Comparison of ENCODE assay signal across 11 mouse cellular contexts in genomic region chr5:32195857-32196609, GRCm38 (mm10). TPM values are rescaled to one million over a fixed set of nuclear protein-coding genes. Genes with fewer than 3 reads are reported as not detected.
A peak's percentile ranks its signal among the peaks of the same experiment; 100 is the strongest.
DNase-seq lines count a peak whose midpoint lies in the region; ATAC-seq and TF ChIP-seq lines count a peak whose summit lies in the region.
"Had no signal": no experiment of that assay in that cellular context is flagged by ENCODE, and none has a peak within 500 bp of the region (broad histone marks: within the 10 kb centered on the region; RNA-seq: fewer than 3 reads in every experiment).

No protein-coding gene starts in this region.

- H3K9ac ChIP-seq in intestine, postnatal 0 days (ENCODE audit: low read depth, low read length) = no peak overlapping the region
- H3K9ac ChIP-seq: hindbrain, embryonic 15.5 days had no signal

- ATAC-seq in intestine, postnatal 0 days = peak; percentile 55
- ATAC-seq: forebrain, embryonic 14.5 days; midbrain, embryonic 16.5 days had no signal

- no peaks in the 10 kb centered on the region for H3K27me3 ChIP-seq in intestine, postnatal 0 days (replicated peaks; ENCODE audit: control insufficient read depth, insufficient read depth, low read length)
- H3K27me3 ChIP-seq: hindbrain, embryonic 15.5 days had no signal

- H3K36me3 ChIP-seq in intestine, postnatal 0 days (ENCODE audit: control insufficient read depth, insufficient read depth) = no peaks in the 10 kb centered on the region
- H3K36me3 ChIP-seq: hindbrain, embryonic 15.5 days had no signal

- 0 out of 2 replicates have a peak overlapping the region, but pooled peaks have one; percentile 9 for H3K4me2 ChIP-seq in intestine, postnatal 0 days (replicated peaks; ENCODE audit: low read depth)
- H3K4me2 ChIP-seq: hindbrain, embryonic 15.5 days had no signal

- no peak overlapping the region for H3K4me3 ChIP-seq in intestine, postnatal 0 days (ENCODE audit: low read depth, low read length)
- H3K4me3 ChIP-seq: hindbrain, embryonic 15.5 days had no signal

- 29% methylated on average over 12 of the region's 12 CpGs for WGBS in intestine, postnatal 0 days

- peak; percentile 54 for TF ChIP-seq CTCF in intestine, postnatal 0 days (IDR thresholded peaks at IDR 0.05; ENCODE audit: low read depth)

- H3K9me3 ChIP-seq in intestine, postnatal 0 days (ENCODE audit: control insufficient read depth) = no peaks in the 10 kb centered on the region
- H3K9me3 ChIP-seq: hindbrain, embryonic 15.5 days had no signal

- H3K27ac ChIP-seq in intestine, postnatal 0 days (ENCODE audit: low read depth, low read length) = peak overlapping the region; percentile 64
- H3K27ac ChIP-seq: hindbrain, embryonic 15.5 days had no signal

- peak; percentile 60 for DNase-seq in 3134 (ENCODE audit: extremely low read depth, insufficient read length, low spot score)
- DNase-seq in 3T3-L1 (ENCODE audit: low read depth, low spot score) = peak; percentile 84
- peak; percentile 52 for DNase-seq in lung, postnatal 10 days
- no peak for DNase-seq in thymus, postnatal 36 days
- DNase-seq in left cerebral cortex, adult 18-20 months (ENCODE audit: low spot score in 2 of 2) = no peak
- DNase-seq in testis, postnatal 14 days (ENCODE audit: low spot score) = no peak

- peaks cover 15% of the 10 kb centered on the region; the same call in 1 of the 2 replicates for H3K4me1 ChIP-seq in intestine, postnatal 0 days (replicated peaks; ENCODE audit: control insufficient read depth, insufficient read depth, low read length)
- H3K4me1 ChIP-seq: hindbrain, embryonic 15.5 days had no signal

RNA-seq across cellular contexts. Expression of gene Plb1, which starts 36.5 kb away (rescaled TPM):
- 0.56 and 0.68 TPM in 2 replicates for polyA plus RNA-seq in intestine, postnatal 0 days (2015; fragmentation: Nextera tagmentation; extraction: Ambion mirVana)
- total RNA-seq in left cerebral cortex, adult 18-20 months (2021) = under 1 TPM; 0.61 to 1.00 TPM
- total RNA-seq: common myeloid progenitor, adult 5-6 weeks had no signal
- polyA plus RNA-seq: hindbrain, embryonic 15.5 days had no signal

Comparison
In these comparisons a context has a peak if more than half of its experiments do, and no peak if none do; other contexts are left out.
1. DNase-seq: peak in 3134 (single experiment), 3T3-L1 (single experiment) and lung, postnatal 10 days (single experiment); none in thymus, postnatal 36 days (0 of 2), left cerebral cortex, adult 18-20 months (0 of 2) and testis, postnatal 14 days (single experiment).